Mouse (Mus musculus) heart, embryonic 12.5 days (tissue): ENCODE measurements at regions not wholly inside any gene's neighbourhood (a gene's known extent, or its start where the extent isn't known, plus 50 kb on each side); places are given as distances from the start of the nearest gene placed in this dataset.
A peak's percentile ranks its signal among the peaks of the same experiment; 100 is the strongest.
"Not testable (repeated sequence)": the region's sequence is repeated elsewhere in the genome, so short reads cannot be mapped to it uniquely, and the experiment has no call there.

ENCODE experiments used
- ATAC-seq: fragments of 200-750 bp; cut with Nextera tagmentation; 2 replicates; pipeline ENCODE4 v1.8.0; 2017; ENCODE audit warnings: moderate TSS enrichment, moderate library complexity; ENCODE audit not compliant: insufficient number of reproducible peaks, low FRiP score
- H3K27ac ChIP-seq: fragments of 300-500 bp; sonication (generic); 2 replicates; pipeline ENCODE4 v1.5.1; 2016; ENCODE audit warnings: mild to moderate bottlenecking, moderate library complexity; ENCODE audit not compliant: poor library complexity, severe bottlenecking
- H3K27me3 ChIP-seq: fragments of 300-500 bp; sonication (generic); replicated peaks from 2 replicates; pipeline ENCODE4 v1.6.1; 2016; ENCODE audit warnings: mild to moderate bottlenecking, moderate library complexity
- H3K36me3 ChIP-seq: fragments of 300-500 bp; sonication (generic); 2 replicates; pipeline ENCODE4 v1.6.1; 2016; ENCODE audit warnings: mild to moderate bottlenecking, moderate library complexity
- H3K4me1 ChIP-seq: fragments of 300-500 bp; sonication (generic); replicated peaks from 2 replicates; pipeline ENCODE4 v1.6.1; 2016; ENCODE audit warnings: mild to moderate bottlenecking
- H3K4me2 ChIP-seq: fragments of 300-500 bp; sonication (generic); 2 replicates; pipeline ENCODE4 v1.6.1; 2016; ENCODE audit warnings: mild to moderate bottlenecking, moderate library complexity
- H3K4me3 ChIP-seq: fragments of 300-500 bp; sonication (generic); 2 replicates; pipeline ENCODE4 v1.5.1; 2016; ENCODE audit warnings: mild to moderate bottlenecking
- H3K9ac ChIP-seq: fragments of 300-500 bp; sonication (generic); 2 replicates; pipeline ENCODE4 v1.6.1; 2016; ENCODE audit warnings: mild to moderate bottlenecking, moderate library complexity
- H3K9me3 ChIP-seq: fragments of 300-500 bp; sonication (generic); replicated peaks from 2 replicates; pipeline ENCODE4 v1.6.1; 2016; ENCODE audit warnings: mild to moderate bottlenecking, moderate library complexity
- WGBS: fragments of 180-500 bp; shearing (Covaris S2); methylation state at CpG from one replicate; pipeline ENCODE4 v1.1.7; 2016; 5-methylcytosine and 5-hydroxymethylcytosine counted together

DNA sequence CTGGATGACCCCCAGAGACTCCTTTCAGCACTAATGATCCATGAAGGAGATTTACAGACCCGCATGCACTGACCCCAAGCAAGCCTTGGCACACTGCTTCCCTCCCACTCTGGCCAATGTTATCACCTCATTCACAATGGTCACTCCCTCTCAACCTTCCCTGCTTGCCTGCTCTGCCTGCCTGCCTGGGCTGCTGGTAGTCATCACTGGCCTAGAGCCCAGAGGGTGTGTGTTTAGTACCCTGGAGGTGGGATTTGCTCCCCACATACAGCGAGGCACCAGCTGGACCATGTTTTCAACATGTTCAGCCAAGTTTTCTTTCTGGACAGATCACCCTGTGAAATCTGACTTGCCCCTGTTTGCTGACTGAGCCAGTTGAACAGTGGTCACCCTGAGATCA is 147.9 kb downstream of the Lyplal1 start:
- H3K27ac ChIP-seq: no peak overlapping the region
- H3K4me1 ChIP-seq: no peaks in the 10 kb centered on the region; the same call in 1 of the 2 replicates
- H3K9me3 ChIP-seq: no peaks in the 10 kb centered on the region
- H3K27me3 ChIP-seq: no peaks in the 10 kb centered on the region
- no peak for ATAC-seq
- WGBS: 39% methylated on average over 2 of the region's 2 CpGs
- no peak overlapping the region for H3K4me2 ChIP-seq
- H3K36me3 ChIP-seq: no peaks in the 10 kb centered on the region
- H3K9ac ChIP-seq: no peak overlapping the region
- no peak overlapping the region for H3K4me3 ChIP-seq

DNA sequence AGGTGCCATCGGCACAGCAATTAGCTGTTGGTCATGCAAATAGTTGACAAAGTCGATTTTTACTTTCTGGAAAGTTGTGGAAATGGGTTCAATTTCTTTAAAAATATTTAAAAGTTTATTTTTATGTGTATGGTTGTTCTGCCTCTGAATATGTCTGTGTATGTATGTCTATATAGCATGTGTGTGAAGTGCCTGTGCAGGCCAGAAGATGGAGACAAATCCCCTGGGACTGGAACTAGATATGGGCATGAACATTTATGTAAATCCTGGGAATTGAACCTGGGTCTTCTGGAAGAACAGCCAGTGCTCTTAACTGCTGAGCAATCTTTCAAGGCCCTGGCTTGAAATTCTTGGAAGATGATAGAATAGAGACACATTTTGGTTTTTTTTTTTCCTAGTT is 140.0 kb downstream of the Lyplal1 start:
- no peak overlapping the region for H3K27ac ChIP-seq
- no peak overlapping the region for H3K4me3 ChIP-seq
- ATAC-seq: no peak
- H3K4me1 ChIP-seq: no peaks in the 10 kb centered on the region
- no peaks in the 10 kb centered on the region for H3K27me3 ChIP-seq
- no peaks in the 10 kb centered on the region for H3K9me3 ChIP-seq
- H3K4me2 ChIP-seq: no peak overlapping the region
- no peak overlapping the region for H3K9ac ChIP-seq
- 81% methylated on average over 2 of the region's 2 CpGs for WGBS
- H3K36me3 ChIP-seq: no peaks in the 10 kb centered on the region

DNA sequence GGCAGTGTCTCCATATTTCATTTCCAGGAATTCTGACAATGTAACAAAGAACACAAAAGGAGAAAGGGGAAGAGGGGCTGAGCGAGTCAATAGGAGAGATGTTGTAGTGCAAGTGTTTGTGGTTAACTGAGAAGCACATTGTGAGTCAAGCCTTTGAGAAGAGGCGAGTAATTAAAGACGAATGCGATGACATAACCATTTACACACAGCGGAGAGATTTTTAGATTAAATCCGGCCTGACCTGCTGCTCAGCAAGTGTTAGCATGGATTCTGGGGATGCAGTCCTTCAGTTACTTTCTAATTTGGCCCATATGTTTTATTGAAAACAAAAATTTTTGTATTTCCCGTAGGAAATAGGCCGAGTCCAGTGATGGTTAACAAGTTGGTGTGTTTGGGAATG is 127.7 kb downstream of the Lyplal1 start:
- no peak overlapping the region for H3K4me2 ChIP-seq
- no peak for ATAC-seq
- H3K9ac ChIP-seq: no peak overlapping the region
- H3K27me3 ChIP-seq: no peaks in the 10 kb centered on the region
- no peaks in the 10 kb centered on the region for H3K36me3 ChIP-seq
- no peak overlapping the region for H3K4me3 ChIP-seq
- H3K9me3 ChIP-seq: no peaks in the 10 kb centered on the region
- H3K27ac ChIP-seq: no peak overlapping the region
- no peaks in the 10 kb centered on the region for H3K4me1 ChIP-seq
- 82% methylated on average over 8 of the region's 8 CpGs for WGBS

DNA sequence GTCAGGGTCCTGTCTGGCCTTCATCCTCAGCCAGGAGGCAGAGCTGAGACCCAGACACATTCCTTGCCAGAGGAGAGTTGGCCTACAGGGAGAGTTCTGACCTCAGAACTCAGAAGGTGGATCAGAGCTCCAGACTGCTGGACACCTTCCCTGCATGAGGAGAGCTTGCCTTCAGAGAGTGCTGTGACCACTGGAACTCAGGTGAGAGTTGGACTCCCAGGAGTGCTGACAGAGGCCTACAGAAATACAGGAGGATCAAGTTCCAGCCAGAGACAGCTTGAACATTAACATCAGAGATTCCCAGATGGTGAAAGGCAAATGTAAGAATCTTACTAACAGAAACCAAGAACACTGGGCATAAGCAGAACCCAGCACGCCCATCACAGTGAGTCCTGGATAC is 117.0 kb downstream of the Lyplal1 start:
- not testable (repeated sequence) for H3K27ac ChIP-seq, H3K9me3 ChIP-seq, H3K4me2 ChIP-seq, H3K36me3 ChIP-seq, H3K4me3 ChIP-seq, H3K9ac ChIP-seq, ATAC-seq, H3K4me1 ChIP-seq, H3K27me3 ChIP-seq
- 88% methylated on average over 1 of the region's 1 CpGs for WGBS

DNA sequence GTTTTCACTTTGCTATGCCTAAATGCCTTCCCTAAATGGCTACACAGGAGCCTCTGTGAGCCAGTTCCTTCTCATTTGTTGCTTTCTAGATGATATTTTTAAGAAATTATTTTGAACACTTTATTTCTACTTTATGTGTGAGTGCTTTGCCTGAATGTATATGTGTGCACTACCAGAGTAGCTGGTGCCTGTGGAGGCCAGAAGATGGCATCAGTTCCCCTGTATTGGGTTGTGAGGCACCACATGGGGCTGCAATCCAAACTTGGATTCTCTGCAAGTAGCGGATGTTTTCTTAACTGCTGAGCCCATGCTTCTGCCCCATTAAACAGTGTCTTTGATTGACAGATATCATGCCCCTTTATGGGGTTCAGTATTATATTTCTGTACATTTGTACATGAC is 103.7 kb downstream of the Lyplal1 start:
- no peak for ATAC-seq
- Histone ChIP-seq H3K4me2 (no peak overlapping the region), H3K27ac (no peak overlapping the region), H3K36me3 (no peaks in the 10 kb centered on the region), H3K27me3 (no peaks in the 10 kb centered on the region; the same call in 1 of the 2 replicates), H3K9ac (no peak overlapping the region), H3K4me3 (no peak overlapping the region), H3K4me1 (0 out of 2 replicates have a peak, but pooled peaks cover 7% of the 10 kb centered on the region), H3K9me3 (no peaks in the 10 kb centered on the region)
- WGBS: 73% methylated on average over 1 of the region's 1 CpGs

DNA sequence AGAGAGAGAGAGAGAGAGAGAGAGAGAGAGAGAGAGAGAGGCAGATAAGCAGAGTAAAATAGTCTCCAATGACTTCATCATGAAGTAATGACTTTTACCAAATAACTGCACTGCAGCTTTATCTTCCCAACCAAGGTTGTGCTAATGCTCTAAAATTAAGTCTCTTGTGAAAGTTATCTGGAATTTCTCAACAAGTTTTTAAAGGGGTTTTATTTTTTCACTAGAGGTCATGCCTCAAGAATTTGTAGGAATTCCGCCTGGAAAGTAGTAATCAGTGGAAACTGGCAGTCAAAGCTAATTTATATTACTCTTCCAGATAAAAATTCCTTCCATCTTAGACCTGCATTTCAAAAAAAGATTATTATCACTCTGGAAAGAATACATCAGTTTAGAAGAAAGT is 102.9 kb downstream of the Lyplal1 start:
- WGBS: 31% methylated on average over 1 of the region's 1 CpGs
- H3K9me3 ChIP-seq: no peaks in the 10 kb centered on the region
- peak overlapping the region; percentile 18; the same call in 1 of the 2 replicates for H3K27ac ChIP-seq
- H3K27me3 ChIP-seq: no peaks in the 10 kb centered on the region; the same call in 1 of the 2 replicates
- no peaks in the 10 kb centered on the region for H3K36me3 ChIP-seq
- H3K4me3 ChIP-seq: no peak overlapping the region
- no peak overlapping the region for H3K4me2 ChIP-seq
- ATAC-seq: no peak
- no peak overlapping the region for H3K9ac ChIP-seq
- 0 out of 2 replicates have a peak, but pooled peaks cover 7% of the 10 kb centered on the region for H3K4me1 ChIP-seq

DNA sequence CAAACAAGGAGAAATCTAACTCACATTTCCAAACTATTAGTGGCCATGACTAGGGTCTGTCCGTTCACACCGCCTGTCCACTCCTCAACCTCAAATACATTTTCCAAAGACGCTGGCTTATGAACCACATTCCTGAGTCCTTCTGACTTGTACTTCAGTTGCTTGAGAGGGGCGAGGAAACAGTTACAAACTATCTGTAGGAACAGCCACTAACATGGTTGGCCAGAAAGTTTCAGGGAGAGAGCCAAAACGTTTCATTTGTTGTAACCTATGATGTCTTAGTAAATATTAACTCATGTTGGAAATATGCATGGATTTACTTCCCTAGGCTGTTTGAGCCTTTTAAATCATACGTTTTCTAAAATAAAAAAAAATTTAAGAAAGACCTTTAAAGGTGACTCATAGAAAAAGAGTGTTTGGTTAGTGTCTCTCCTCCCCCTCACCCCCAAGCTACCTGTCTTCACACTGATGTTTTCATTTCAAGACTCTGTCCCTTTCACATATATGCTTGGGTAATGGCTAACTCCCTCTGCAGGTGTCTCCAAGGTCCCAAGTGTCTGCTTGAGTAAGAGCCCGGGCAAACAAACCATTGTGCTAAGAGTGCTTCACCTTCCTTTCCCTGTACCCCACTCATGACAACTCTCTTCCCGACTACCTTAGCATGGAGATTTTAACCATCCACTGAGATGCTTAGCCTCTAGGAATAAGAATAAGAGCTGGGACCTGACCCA is 101.1 kb downstream of the Lyplal1 start:
- no peak for ATAC-seq
- H3K36me3 ChIP-seq: no peaks in the 10 kb centered on the region
- H3K9me3 ChIP-seq: no peaks in the 10 kb centered on the region
- WGBS: 70% methylated on average over 8 of the region's 8 CpGs
- no peak overlapping the region for H3K4me2 ChIP-seq
- no peak overlapping the region for H3K9ac ChIP-seq
- H3K4me1 ChIP-seq: 0 out of 2 replicates have a peak, but pooled peaks cover 7% of the 10 kb centered on the region
- H3K4me3 ChIP-seq: no peak overlapping the region
- H3K27ac ChIP-seq: peak overlapping the region; percentile 18; the same call in 1 of the 2 replicates
- H3K27me3 ChIP-seq: no peaks in the 10 kb centered on the region; the same call in 1 of the 2 replicates

DNA sequence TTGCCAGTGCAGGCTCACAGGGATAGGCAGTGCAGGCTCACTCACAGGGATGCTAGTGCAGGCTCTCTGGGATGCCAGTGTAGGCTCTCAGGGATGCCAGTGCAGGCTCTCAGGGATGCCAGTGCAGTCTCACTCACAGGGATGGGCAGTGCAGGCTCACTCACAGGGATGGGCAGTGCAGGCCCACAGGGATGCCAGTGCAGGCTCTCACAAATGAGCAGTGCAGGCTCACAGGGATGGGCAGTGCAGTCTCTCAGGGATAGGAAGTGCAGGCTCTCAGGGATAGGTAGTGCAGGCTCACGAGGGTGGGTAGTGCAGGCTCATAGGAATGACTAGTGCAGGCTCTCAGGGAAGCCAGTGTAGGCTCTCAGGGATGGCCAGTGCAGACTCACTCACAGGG is 99.6 kb downstream of the Lyplal1 start:
- Histone ChIP-seq H3K9ac (no peak overlapping the region), H3K27ac (no peak overlapping the region), H3K4me1 (0 out of 2 replicates have a peak, but pooled peaks cover 7% of the 10 kb centered on the region), H3K4me3 (no peak overlapping the region), H3K4me2 (no peak overlapping the region), H3K9me3 (no peaks in the 10 kb centered on the region), H3K36me3 (no peaks in the 10 kb centered on the region), H3K27me3 (no peaks in the 10 kb centered on the region; the same call in 1 of the 2 replicates)
- ATAC-seq: no peak
- WGBS: 46% methylated on average over 1 of the region's 1 CpGs

DNA sequence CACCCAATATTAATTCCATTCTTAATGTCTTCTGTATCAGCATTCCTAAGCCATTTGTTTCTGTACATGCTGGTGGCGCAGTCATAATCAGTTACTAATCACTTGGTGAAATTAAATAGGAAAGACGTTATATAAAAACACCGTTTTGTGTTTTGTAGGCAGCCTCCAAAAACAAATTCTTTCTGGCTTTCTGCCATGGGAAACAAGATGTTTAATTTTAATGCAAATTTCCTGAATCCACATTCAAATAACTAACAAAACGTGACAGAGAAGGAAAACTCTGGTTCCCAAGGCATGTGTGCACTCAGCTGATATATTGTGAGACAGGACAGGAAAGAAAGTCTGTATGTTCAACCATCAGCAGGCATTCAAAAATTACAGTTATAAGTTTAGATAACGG is 97.6 kb downstream of the Lyplal1 start:
- H3K4me3 ChIP-seq: no peak overlapping the region
- no peaks in the 10 kb centered on the region for H3K36me3 ChIP-seq
- H3K9me3 ChIP-seq: peaks cover 9% of the 10 kb centered on the region
- H3K27me3 ChIP-seq: no peaks in the 10 kb centered on the region; the same call in 1 of the 2 replicates
- no peak overlapping the region for H3K9ac ChIP-seq
- no peak overlapping the region for H3K27ac ChIP-seq
- no peak for ATAC-seq
- WGBS: 82% methylated on average over 5 of the region's 5 CpGs
- no peak overlapping the region for H3K4me2 ChIP-seq
- H3K4me1 ChIP-seq: 0 out of 2 replicates have a peak, but pooled peaks cover 3% of the 10 kb centered on the region

DNA sequence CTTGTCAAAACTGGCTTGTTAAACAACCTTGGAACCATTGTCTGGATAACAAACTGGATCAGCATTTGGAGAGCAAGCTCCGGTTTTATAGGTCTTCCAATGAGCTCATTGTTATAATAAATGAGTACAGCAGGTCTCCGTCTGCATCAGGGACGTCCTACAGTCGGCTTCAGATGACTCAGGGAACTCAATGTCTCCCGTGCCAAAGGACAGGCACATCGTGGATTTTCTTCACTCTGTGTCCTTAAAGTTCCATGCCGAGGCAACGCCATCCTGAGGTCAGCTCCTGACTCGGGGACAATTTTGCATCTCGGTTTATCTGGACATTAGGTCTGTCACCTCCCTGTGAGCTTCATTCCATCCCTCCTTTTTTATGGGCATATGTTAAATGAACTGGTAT is 85.2 kb downstream of the Lyplal1 start:
- no peaks in the 10 kb centered on the region for H3K4me1 ChIP-seq
- no peak overlapping the region for H3K9ac ChIP-seq
- no peak overlapping the region for H3K27ac ChIP-seq
- no peak overlapping the region for H3K4me2 ChIP-seq
- no peaks in the 10 kb centered on the region for H3K27me3 ChIP-seq
- no peaks in the 10 kb centered on the region for H3K9me3 ChIP-seq
- ATAC-seq: no peak
- WGBS: 77% methylated on average over 10 of the region's 10 CpGs
- H3K4me3 ChIP-seq: no peak overlapping the region
- no peaks in the 10 kb centered on the region for H3K36me3 ChIP-seq

DNA sequence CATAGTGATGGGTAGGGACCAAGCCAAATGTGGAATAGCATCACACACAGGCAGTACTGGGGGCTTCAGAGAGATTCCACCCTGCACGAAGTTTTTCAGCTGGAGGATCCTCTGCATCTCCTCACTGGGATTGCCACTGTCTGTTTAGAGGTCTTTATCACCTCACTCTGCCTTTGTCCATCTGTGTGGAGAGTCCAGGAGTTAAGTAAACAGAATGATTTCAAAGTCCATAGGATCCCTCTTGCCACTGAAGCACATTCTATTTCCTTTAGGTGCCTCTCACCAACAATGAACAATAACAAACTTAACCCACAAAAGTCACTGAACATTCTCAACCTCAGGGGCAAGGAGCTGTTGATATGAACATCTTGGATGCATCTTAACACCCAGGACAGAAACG is 82.7 kb downstream of the Lyplal1 start:
- Histone ChIP-seq H3K27ac (no peak overlapping the region), H3K36me3 (no peaks in the 10 kb centered on the region), H3K4me3 (no peak overlapping the region), H3K9me3 (no peaks in the 10 kb centered on the region), H3K9ac (no peak overlapping the region), H3K4me1 (no peaks in the 10 kb centered on the region), H3K4me2 (no peak overlapping the region), H3K27me3 (no peaks in the 10 kb centered on the region)
- no peak for ATAC-seq
- 47% methylated on average over 2 of the region's 2 CpGs for WGBS
